Mouse (Mus musculus): ENCODE measurements around the gene Cttnbp2nl. TPM values are rescaled to one million over a fixed set of nuclear protein-coding genes. Genes with fewer than 3 reads are reported as not detected.
A peak's percentile ranks its signal among the peaks of the same experiment; 100 is the strongest.

Gene Cttnbp2nl
- total RNA-seq, 2 experiments from 2014 or later, result 35.3 to 36.3 TPM

DNA sequence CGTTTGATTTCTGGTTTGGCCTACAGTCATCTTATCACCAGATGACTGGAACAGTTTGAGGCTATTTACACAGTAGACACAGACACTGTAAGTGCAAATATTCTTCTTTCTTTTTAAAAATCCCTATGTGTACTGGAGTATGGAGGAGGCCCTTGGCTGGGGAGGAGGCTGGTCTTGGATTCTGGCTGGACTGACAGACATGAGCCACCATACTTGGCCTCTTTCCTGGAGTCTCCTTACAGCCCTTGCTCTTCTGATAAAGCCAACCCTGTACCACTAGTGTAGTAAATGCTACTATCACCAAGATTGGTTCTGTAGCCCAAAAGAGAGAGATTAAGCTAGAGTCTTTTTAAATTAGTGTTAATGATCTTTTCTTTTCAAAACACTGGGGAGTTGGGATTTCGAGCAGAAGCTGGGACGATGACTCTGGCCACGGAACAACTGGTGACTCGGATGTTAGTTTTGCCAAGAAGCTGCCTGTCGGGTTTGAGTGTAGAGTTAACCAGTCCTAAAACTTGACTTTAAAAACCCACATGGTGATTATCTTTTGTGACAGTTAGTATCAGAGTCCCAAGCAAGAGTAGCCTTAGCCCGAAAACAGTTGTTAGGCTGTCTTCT is 40.1 kb downstream of the Cttnbp2nl start:
- DNase-seq, result no peak

DNA sequence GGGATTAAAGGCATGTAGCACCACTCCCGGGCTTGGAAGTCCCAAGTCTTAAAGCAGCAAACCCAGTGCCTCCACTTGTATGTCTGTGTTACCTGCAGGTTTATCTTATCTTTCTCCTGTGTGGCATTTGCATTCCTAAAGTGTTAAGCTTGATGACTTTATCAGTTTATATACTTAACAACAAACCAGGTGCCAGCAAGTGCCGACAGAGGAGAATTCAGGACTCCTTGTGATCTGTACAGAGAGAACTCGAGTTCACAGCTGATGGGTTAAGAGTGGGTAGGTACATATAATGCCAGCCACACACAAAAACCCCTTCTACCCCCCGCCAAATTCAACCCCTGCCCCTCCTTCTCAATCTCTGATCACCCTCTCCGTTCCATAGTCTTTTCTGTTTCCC is 41.1 kb downstream of the Cttnbp2nl start:
- DNase-seq, result no peak

DNA sequence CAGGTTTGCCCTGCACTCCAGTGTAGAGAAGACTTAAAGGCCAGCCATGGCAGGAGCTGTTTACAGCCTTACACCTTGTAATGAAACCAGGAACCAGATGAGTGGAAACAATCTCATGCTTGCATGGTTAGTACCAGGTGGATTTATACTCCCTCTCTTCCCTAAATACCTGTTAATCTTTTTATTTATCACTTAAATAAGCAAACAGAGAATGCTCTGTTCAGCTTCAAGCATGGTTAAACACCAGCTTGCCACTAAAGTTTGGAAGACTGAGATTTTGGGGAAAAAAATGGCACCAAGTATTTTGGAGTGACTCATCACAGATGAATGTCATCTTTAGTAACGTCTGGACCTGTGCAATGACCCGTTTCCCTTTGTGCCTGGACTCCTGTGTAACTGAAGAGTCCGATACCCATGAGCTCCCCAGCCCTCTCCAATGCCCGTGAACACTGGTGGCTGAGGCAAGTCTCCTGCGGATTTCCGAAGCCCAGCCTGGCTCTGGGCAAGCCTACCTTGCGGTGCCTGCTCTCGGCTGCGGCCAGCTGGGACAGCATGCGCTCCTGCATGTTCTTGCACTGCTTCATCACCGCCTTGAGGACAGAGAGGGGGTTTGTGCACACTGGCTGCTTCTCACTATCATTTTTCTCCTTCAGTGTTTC is 42.1 kb downstream of the Cttnbp2nl start:
- DNase-seq, result no peak

DNA sequence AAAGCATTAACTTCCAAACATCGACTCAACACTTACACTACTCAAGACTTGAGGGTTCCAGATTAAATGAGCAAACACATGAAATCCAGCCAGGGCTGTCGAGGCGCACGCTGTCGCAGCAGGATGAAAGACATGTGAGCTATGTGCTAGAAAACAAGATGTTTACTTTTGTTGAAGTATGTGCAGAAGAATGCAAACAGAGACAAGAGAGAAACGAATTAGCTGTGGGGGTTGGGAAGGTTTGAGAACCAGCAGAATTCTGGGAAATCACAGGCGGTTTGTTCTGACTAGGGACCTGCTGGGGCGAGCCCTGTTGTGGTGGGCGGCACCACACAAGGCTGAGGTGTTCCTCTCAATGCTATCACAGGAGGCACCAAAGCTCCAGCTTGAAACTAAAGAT is 44.9 kb downstream of the Cttnbp2nl start:
- no peak for DNase-seq

DNA sequence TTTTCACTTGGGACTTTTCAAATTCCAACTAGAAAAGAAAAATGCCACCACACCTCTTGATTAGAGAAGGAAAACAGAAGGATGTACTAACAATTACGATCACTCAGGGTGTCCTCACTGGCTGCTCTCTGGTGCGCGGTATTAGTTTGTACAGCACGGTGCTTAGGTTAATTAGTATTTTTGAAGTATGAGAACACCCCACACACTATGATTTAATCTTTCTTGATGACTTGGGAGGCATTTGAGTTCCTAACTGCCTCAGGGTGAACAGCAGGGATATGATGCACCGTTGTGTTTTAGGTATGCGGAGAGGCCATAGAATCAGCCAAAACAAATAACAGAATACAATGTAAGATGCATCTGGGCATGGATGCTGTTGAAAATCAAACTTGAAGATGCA is 46.8 kb downstream of the Cttnbp2nl start:
- no peak for DNase-seq

DNA sequence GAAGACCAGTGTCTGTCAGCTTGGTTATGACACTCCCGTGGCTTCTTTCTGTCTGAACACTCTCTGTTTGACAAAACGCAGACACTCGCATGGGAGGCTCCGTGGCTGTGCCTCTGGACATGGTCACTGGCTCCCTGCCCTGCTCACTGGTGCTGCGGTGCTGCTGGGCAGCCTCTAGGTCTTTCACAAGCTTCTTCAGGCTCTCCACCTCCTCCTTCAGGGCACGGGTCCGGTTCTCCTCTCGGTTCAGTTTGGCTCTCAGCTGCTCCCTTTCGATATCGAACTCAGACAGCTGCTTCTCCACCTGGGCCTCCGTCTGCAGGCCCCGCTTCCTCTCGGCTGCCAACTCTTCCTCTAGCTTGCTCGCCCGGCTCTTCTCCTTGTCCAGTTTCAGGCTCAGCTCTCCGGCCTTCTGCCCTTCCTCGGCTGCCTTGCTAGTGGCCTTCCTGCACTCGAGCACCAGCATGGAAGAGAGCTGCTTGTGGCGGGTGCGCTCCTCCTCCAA is 47.3 kb downstream of the Cttnbp2nl start:
- no peak for DNase-seq

DNA sequence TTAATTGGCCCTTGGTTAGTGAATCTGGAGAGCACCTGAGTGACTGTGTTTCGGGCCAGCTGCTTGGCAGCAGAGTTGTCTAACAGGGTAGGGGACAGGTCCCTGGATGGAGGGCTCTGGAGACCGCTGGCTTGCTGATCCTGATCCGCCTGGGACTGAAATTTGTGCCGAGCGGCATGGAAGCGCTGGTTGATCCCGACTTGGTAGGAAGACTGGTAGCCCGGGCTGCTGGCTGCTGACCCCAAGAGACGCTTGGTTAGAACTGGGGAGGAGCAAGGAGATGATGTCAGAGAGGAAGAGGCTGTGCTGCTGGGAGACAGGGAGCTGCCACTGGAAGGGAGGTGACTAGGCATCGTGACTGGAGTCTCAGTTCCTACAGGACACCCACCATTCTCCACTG is 47.9 kb downstream of the Cttnbp2nl start:
- no peak for DNase-seq

DNA sequence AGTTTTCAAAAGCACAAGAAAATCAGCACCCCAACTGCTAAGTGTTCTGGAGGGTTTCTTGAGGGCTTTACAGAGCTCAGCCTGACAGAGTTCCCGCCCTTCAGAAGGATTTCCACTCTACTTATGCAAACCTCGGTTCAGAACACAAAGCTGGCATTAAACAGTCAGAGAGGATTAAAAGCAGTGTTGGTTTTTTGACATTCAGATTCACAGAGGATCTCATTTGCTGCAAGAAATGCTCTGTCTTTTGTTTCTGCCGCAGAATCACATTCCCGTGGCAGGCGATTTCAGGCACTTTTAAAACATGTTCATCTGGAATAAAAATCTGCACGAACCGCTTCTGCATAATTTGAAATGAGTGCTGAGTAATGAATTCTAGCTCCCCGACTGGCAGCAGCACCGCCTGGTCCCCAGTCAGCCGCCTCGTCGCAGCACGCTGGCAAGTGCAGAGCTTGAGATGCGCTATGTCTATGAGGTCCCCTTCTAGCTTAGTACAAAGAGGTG is 48.9 kb downstream of the Cttnbp2nl start:
- no peak for DNase-seq

DNA sequence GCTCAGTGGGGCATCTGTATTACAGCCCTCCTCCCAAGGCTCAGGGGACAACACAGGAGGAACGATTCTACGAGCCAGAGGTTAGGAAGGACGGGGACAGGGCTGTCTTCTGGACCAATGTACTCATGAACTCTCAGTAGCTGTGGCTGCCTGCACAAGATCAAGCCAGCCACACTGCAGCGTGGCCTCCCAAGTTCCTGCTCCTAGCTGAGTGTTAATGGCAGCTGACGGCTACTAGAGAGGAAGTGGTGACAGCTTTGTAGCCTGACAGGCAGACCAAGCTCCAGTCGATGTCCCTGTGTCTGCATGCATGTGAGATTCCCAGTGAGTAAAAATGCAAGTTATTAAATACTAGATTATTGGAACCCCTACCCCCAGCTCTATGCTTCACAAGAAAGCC is 51.6 kb downstream of the Cttnbp2nl start:
- DNase-seq, result no peak

DNA sequence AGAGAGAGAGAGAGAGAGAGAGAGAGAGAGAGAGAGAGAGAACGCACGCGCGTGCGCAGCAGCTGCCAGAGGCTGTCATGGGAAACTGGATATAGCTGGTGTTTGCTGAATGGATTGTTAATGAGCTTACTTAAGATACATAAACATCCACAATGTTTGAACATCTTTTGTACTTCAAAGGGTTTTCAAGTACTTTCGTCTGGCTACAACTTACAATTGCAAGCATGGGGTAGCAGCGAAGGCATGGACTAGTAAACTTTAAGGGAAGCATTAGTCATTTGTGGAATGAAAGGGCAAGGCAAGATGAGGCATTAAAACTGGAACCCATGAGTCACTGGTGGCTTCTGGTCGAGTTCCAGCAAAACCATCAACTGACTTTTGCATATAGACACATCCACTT is 52.4 kb downstream of the Cttnbp2nl start:
- no peak for DNase-seq

DNA sequence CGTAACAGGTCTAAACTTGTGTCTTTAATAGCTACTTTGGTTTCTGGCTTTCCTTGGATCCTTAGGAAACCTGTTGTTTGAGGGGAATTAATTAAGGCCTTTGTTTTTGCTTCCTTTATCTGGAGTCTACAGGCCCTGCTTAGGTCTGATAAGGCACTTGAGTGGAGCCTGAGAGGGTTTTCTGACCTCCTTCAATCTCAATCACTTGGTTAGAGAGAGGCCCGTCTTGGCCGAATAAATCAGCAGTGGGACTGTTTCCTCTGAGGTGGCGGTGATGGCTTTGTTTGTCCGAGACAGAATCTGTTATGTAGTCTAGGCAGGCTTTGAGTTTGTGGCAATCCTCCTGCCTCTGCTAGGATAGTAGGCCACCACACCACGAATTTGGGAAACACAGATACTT is 55.4 kb downstream of the Cttnbp2nl start:
- no peak for DNase-seq

DNA sequence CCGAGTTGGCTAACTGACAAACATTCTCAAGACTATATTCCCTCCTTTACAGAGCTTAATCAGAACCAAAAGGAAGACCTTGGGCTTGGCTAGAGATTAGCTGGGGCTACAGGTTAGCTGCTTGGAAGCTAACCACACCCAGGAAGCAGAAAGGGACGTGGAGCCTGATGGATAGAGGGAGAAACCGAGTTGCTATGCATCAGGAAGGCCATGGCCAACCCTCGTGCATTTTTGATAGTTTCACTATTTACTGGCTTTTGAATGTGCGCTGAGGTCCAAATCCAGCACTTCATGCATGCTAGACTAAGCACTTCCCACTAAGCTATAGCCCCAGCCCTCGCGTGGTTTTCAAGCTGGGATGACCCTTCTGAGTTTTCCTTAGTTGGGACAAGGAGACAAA is 57.2 kb downstream of the Cttnbp2nl start:
- no peak for DNase-seq

DNA sequence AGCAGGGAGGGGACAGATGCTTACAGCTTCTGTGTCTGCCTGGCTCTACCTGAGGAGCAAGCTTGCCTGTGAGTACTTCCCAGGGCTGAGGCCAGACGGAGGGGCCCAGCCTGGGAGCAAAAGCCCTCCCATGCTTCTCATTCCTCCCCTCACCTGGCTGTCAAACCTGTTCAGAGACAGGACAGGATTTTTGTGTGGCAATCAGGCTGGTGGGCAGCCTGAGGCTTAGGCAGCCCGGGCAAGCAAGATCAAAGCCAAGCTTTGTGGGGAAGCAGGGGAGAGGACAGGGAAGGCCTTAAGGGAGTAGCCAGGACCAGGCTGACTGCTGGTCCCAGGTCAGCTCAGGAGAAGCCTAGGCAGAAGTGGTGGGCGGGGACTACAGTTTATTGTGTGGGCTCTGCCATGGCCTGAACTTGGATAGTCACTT is 58.5 kb downstream of the Cttnbp2nl start:
- no peak for DNase-seq

DNA sequence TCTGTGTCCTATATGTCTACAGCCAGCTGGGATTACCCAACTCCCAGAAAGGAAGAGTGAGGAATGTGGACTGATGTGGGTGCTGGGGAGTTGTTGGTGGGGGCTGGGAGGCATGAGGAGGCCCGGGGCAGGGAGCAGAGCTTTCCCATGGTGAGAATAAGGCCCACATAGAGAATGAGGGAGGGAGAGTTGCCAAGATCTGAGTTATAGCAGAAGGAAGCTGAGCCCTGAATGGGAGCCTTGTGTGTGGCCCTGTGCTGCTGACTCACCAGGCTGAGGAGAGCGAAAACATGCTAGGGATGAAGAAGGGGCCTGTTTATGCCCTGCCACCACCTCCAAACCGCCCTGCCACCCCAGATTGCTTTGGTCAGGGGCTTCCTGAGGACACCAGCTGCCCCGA is 59.1 kb downstream of the Cttnbp2nl start:
- peak; percentile 40 for DNase-seq

DNA sequence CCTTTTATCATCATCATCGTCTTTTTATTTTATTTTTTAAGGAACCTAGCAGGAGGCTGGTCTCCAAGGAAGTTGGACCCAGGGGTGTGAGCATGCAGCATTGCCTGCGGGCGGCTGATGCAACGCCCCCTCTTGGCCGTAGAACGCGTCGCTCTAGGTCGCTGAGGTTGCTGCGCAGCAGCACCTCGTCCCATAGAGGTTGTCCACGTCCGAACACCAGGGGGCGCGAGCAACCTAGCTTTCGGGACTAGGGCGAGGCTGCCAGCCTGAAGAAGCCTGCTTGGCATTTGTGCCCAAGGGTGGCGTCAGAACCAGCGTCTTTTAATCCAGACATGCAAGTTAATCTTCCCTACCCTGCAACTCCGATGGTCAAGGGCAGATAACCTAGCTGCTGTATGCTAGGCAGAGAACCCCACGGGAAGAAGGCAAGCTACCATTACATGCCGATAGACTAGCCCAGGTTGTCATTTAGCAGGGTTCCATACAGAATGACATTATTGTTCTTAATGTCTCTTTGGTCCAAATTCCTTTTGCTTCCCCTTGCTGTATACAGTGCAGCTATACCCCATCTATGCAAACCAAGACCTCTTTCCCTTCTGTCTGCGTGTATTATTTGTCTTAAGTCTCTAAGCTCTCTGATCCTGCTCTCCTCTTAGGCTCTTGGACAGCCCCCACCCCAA is 60.1 kb downstream of the Cttnbp2nl start:
- DNase-seq, result peak; percentile 96

DNA sequence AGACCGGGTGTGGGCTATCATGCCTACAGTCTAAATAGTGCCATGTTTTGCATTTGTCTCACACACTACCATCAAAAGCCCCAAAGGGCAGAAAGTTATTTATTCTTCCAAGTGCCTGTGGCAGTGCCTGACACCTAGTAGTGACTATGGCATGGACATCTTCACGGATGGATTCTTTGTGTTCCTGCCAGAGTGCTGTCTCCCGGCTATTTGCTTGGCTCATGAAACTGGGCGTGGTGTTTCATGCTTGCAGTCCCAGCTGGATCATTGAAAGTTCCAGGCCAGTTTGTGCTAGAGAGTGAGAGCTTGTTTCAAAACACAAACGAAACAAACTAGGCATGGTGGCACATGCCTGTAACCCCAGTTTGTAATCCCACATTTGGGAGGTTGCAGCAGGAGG is 61.2 kb downstream of the Cttnbp2nl start:
- no peak for DNase-seq

DNA sequence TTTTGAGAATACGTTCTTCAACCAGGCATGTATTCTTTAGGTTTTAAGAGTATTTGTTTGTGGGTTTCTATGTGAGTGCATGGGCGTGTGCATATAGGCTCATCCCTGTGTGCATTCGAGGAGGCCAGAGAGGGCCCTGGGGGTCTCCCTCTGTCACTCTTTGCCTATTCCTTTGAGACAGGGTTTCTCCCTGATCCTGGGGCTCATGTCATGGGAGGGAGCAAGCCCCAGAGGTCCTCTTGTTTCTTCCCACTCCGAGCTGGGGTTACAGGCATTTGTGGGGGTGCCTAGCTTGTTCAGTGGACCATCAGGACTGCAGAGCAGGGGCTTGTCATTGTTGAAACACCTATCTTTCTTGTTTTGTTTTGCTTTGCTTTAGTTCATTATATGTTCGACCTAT is 65.1 kb downstream of the Cttnbp2nl start:
- DNase-seq, result no peak

DNA sequence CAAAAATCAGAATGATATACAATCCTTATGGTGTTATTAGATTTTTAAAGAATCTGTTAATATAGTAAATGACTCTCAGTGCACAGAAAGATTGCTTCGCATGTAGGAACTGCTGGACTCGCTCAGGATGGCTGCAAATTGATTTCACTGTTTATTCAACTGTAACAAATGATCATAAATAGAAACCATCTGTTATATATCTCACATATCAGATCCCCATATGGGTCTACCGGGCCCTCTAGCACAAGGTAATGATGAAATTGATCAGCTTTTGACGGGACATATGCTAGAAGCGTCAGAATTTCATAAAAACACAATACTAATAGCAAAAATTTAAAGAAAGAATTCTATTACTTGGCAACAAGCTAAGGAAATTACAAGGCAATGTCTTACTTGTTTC is 73.2 kb downstream of the Cttnbp2nl start:
- DNase-seq, result no peak

DNA sequence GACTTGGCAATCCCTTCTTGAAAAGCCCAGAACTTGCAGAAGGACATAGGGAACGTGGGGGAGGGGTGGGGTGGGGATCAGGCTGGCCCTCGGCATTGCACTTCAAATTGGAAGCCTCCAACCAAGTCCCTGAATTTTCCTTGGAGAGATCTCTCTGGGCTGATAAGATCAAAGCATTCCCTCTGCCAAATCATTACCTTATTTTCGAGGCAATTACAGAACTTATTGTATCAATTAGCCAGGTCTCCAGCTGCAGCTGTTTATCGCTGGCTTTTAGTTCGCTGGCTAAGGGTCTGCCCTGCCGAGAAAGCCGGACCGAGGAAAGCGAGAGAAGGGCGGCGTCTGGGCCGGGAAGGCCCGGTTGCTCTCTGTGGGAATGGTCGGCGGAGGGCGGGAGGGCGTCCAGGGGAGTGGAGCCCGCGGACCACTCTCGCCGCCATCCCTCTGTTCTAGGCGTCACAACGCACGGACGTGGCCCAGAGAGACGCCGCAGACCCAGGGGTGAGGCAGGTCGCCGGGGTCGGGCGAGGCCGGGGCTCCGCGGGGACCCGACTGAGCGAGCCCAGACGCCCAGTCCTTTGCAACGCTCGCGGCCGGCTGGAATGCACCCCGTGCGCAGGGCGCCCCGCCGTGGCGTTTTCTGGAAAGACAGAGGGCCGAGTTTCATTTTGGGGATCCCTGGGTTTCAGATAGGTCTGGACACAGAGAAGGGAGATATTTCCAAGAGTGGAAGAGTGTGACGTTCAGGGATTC is 85.2 kb downstream of the Cttnbp2nl start:
- DNase-seq, result peak; percentile 96

DNA sequence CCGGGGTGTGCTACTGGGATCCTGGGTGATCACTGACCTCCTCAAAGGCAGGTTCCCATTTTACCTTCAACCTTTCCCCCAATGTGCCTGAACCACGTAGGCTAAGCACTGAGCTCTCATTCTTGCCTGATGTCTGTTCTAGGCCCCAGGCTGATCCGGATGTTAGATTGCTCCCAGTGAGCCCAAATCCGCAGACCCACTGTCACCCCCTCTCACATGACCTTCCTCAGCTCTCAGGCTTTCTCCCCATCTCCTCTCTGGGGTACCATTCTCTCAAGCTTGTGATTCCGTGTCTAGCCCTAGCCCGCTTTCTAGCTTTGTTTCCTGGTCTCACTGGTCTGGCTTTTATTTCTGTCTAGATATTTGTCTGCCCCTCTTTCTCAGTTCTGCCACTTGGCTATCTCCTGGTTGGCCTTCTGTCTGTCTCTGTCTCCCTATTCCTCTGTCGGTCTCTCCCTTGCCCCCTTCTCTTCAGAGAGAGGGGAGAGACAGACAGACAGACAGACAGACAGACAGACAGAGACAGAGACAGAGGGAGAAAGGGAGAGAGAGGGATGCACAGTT is 86.9 kb downstream of the Cttnbp2nl start:
- no peak for DNase-seq

DNA sequence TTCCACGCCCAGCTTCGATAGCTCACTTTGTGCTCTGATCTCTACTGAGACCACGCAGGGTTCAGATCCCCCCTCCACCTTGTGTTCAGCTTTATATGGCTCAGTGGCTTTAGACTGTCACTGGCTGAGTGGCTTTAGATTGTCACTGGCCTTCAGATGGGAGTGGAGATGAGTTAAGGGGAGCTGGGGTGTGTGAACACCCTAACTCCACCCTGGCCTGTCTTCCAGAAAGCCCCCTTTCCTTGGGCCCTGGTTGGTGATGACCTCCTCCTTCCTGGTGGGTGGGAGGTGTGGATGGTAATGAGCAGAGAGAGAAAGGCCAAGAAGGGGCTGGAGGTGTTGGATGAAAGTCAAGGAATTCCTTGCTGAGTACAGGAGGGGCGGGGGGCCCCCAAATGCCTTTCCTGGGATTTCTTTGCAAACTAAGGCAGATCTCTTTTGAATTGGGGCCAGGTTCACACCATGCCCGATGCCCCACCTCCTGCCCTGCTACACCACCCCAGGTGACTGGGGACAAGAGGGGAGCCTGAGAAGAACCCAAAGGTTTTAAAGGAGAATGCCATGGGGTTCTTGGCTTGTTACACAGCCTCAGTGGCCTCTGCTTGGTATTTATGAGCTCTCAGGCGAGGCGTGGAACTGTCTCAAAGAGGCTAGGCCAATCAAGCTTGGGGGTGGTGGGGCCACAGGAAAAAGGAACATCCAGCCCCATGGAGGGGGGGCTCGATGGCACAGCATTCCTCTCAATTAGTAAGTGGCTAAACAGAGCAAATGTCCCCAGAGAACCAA is 87.7 kb downstream of the Cttnbp2nl start:
- DNase-seq, result no peak

Data from heart, postnatal 4 days (tissue).